Mouse (Mus musculus) left cerebral cortex, postnatal 36 days (tissue): ENCODE results near the gene Nccrp1. TPM values are rescaled to one million over a fixed set of nuclear protein-coding genes. Genes with fewer than 3 reads are reported as not detected.
"Not testable (repeated sequence)": the region's sequence is repeated elsewhere in the genome, so short reads cannot be mapped to it uniquely, and the experiment has no call there.

Experiments
- DNase-seq, 2 experiments: peaks; one replicate each; pipeline ENCODE4 v3.0.0; 2021 to 2022; ENCODE audit warnings: low spot score in 2 of 2, mixed read lengths in 1 of 2
- intact Hi-C: fragments of 180-260 bp; cut with DNase I; formaldehyde crosslinking; loops from one replicate; pipeline ENCODE4 v1.15.1; 2025
- microRNA-seq: library from miRNA; unstranded; fragments of <30 nt; microRNA quantifications from one replicate; pipeline ENCODE4 v1.2.0, GENCODE M21; 2022
- total RNA-seq, 2 experiments: library from RNA; stranded (reverse); gene quantifications; 2 replicates each; pipeline ENCODE4 v1.2.3; 2021

Gene Nccrp1
- total RNA-seq, 2 experiments from 2014 or later: 0.27 to 0.52 TPM

- DNase-seq, intact Hi-C loops: not testable (repeated sequence)
Measured at GRCm38 (mm10) chr7:28538886-28539285, 8.2 kb downstream of the Nccrp1 start.

GRCm38 (mm10) chr7:28532005-28532404 lies 15.0 kb downstream of the Nccrp1 start:
- intact Hi-C loops: no loop called here

GRCm38 (mm10) chr7:28527922-28528719 lies 18.9 kb downstream of the Nccrp1 start:
- DNase-seq: peak; percentile 49 to 52
- intact Hi-C loops: loop anchor here (2.0 to 5.0 kb wide), 2 partner anchors 36 to 81 kb away; no protein-coding TSS in a partner anchor

More at GRCm38 (mm10) chr7:28532005-28532404, 15.0 kb downstream of the Nccrp1 start:
- no peak for DNase-seq

GRCm38 (mm10) chr7:28522536-28522935 lies 24.5 kb downstream of the Nccrp1 start, which contains the start of gene Ifnl3:
Ifnl3 (plus strand) TSS chr7:28522836.
- intact Hi-C loops: not testable (repeated sequence)

GRCm38 (mm10) chr7:28511441-28511840 lies 35.6 kb downstream of the Nccrp1 start:
- DNase-seq: no peak
- intact Hi-C loops: no loop called here

More at GRCm38 (mm10) chr7:28522536-28522935, 24.5 kb downstream of the Nccrp1 start, which contains the start of gene Ifnl3:
- DNase-seq: not testable (repeated sequence)

GRCm38 (mm10) chr7:28510405-28510974 lies 36.6 kb downstream of the Nccrp1 start, which contains the start of gene Ifnl2:
Ifnl2 (minus strand) TSS chr7:28510455.
- intact Hi-C loops, DNase-seq: not testable (repeated sequence)

GRCm38 (mm10) chr7:28509121-28509520 lies 37.9 kb downstream of the Nccrp1 start:
- DNase-seq, intact Hi-C loops: not testable (repeated sequence)

- DNase-seq: no peak
- intact Hi-C loops: no loop called here
Measured at GRCm38 (mm10) chr7:28505585-28505984, 41.5 kb downstream of the Nccrp1 start.

- intact Hi-C loops: no loop called here
- no peak for DNase-seq
Measured at GRCm38 (mm10) chr7:28495426-28495825, 51.6 kb downstream of the Nccrp1 start.

Small RNAs within 50 kb of the gene (microRNA-seq; reads per million reads assigned to microRNA genes)
- gene Mir7049: 1.3 reads per million

Other genes starting within 250 kb of the Nccrp1 start
- gene Dll3, start 245.0 kb downstream of the Nccrp1 start, total RNA-seq: 1 to 10 TPM; 1.4 to 1.8 TPM
- gene Timm50, start 235.2 kb downstream of the Nccrp1 start, total RNA-seq: 10 to 100 TPM; 44.1 to 46.3 TPM
- 100 to 1,000 TPM; 120 to 122 TPM for gene Supt5, start 208.5 kb downstream of the Nccrp1 start, total RNA-seq
- gene Rps16, start 196.6 kb downstream of the Nccrp1 start, total RNA-seq: 100 to 1,000 TPM; 425 to 456 TPM
- gene Plekhg2, start 174.7 kb downstream of the Nccrp1 start, total RNA-seq: 1 to 10 TPM; 6.2 to 9.7 TPM
- gene Zfp36, start 167.0 kb downstream of the Nccrp1 start, total RNA-seq: 1 to 10 TPM; 2.6 to 3.3 TPM
- gene Med29, start 154.5 kb downstream of the Nccrp1 start, total RNA-seq: 10 to 100 TPM; 17.9 to 21.3 TPM
- gene Paf1, start 154.3 kb downstream of the Nccrp1 start, total RNA-seq: 10 to 100 TPM; 59.0 to 72.1 TPM
- gene Gmfg, start 109.8 kb downstream of the Nccrp1 start, total RNA-seq: 1 to 10 TPM; 1.3 to 2.0 TPM
- 10 to 100 TPM; 85.9 to 93.8 TPM for gene Lrfn1, start 95.3 kb downstream of the Nccrp1 start, total RNA-seq
- not detected for gene Ifnl2, start 36.8 kb downstream of the Nccrp1 start, total RNA-seq
- not detected for gene Ifnl3, start 24.4 kb downstream of the Nccrp1 start, total RNA-seq
- not detected for gene Sycn, start 6.4 kb downstream of the Nccrp1 start, total RNA-seq
- 10 to 100 TPM; 68.7 to 68.8 TPM for gene Samd4b, start 50.9 kb upstream of the Nccrp1 start, total RNA-seq
- 10 to 100 TPM in 1 of 2 experiments, 1 to 10 TPM in 1; 9.0 to 10.4 TPM for gene Pak4, start 50.9 kb upstream of the Nccrp1 start, total RNA-seq
- 1 to 10 TPM in 1 of 2 experiments, under 1 TPM in 1; 0.99 to 1.5 TPM for gene Acp7, start 84.1 kb upstream of the Nccrp1 start, total RNA-seq
- 10 to 100 TPM; 23.3 to 25.0 TPM for gene Fbxo27, start 145.6 kb upstream of the Nccrp1 start, total RNA-seq
- gene Fbxo17, start 169.6 kb upstream of the Nccrp1 start, total RNA-seq: 1 to 10 TPM; 2.0 TPM
- gene Mrps12, start 194.6 kb upstream of the Nccrp1 start, total RNA-seq: 10 to 100 TPM; 66.5 to 70.2 TPM
- gene Sars2, start 194.7 kb upstream of the Nccrp1 start, total RNA-seq: 10 to 100 TPM; 14.9 to 15.1 TPM
- gene Ccer2, start 208.9 kb upstream of the Nccrp1 start, total RNA-seq: 1 to 10 TPM; 1.3 to 2.6 TPM
- 100 to 1,000 TPM; 142 to 169 TPM for gene Sirt2, start 219.5 kb upstream of the Nccrp1 start, total RNA-seq
- 10 to 100 TPM; 34.7 to 38.9 TPM for gene Nfkbib, start 220.3 kb upstream of the Nccrp1 start, total RNA-seq
- 1 to 10 TPM; 2.3 to 3.1 TPM for gene Rinl, start 241.7 kb upstream of the Nccrp1 start, total RNA-seq